Mouse (Mus musculus): ENCODE measurements around the gene Gm10401.

Gm10401 gene

GRCm38 (mm10) chr5:115098195-115098594 is at the start of gene Gm10401:
Gm10401 (minus strand) TSS chr5:115098295.
- DNase-seq: no peak

- no peak for DNase-seq
These were observed 49.3 kb upstream of the Gm10401 start for GRCm38 (mm10) chr5:115147388-115147787.

- DNase-seq: no peak
These were observed 48.6 kb upstream of the Gm10401 start for GRCm38 (mm10) chr5:115146747-115147130.

- no peak for DNase-seq
These were observed 48.1 kb upstream of the Gm10401 start for GRCm38 (mm10) chr5:115145976-115146746.

- DNase-seq: no peak
These were observed 47.3 kb upstream of the Gm10401 start for GRCm38 (mm10) chr5:115145253-115145968.

- DNase-seq: no peak
These were observed 46.4 kb upstream of the Gm10401 start for GRCm38 (mm10) chr5:115144471-115144870.

GRCm38 (mm10) chr5:115143552-115143951 is 45.5 kb upstream of the Gm10401 start:
- no peak for DNase-seq

- no peak for DNase-seq
These were observed 44.1 kb upstream of the Gm10401 start for GRCm38 (mm10) chr5:115142166-115142697.

- DNase-seq: no peak
These were observed 42.6 kb upstream of the Gm10401 start for GRCm38 (mm10) chr5:115140726-115141125.

GRCm38 (mm10) chr5:115139124-115139523 is 41.0 kb upstream of the Gm10401 start:
- DNase-seq: no peak

- peak; percentile 90 for DNase-seq
These were observed 36.4 kb upstream of the Gm10401 start, which contains the start of gene Unc119b for GRCm38 (mm10) chr5:115134234-115135165. Unc119b (minus strand) TSS chr5:115134975.

- no peak for DNase-seq
These were observed 35.4 kb upstream of the Gm10401 start for GRCm38 (mm10) chr5:115133358-115134066.

- no peak for DNase-seq
These were observed 34.4 kb upstream of the Gm10401 start for GRCm38 (mm10) chr5:115132465-115132864.

GRCm38 (mm10) chr5:115129328-115129727 is 31.2 kb upstream of the Gm10401 start:
- DNase-seq: no peak

GRCm38 (mm10) chr5:115127421-115128179 is 29.5 kb upstream of the Gm10401 start:
- no peak for DNase-seq

- DNase-seq: no peak
These were observed 28.6 kb upstream of the Gm10401 start for GRCm38 (mm10) chr5:115126578-115127312.

- DNase-seq: peak; percentile 88
These were observed 27.2 kb upstream of the Gm10401 start for GRCm38 (mm10) chr5:115125211-115125871.

- no peak for DNase-seq
These were observed 26.6 kb upstream of the Gm10401 start for GRCm38 (mm10) chr5:115124690-115125089.

- peak; percentile 45 for DNase-seq
These were observed 22.9 kb upstream of the Gm10401 start for GRCm38 (mm10) chr5:115120978-115121377.

All from retina, postnatal 1 day (tissue).